Mouse (Mus musculus): ENCODE data around the gene Parp8.
"Not testable (repeated sequence)": the region's sequence is repeated elsewhere in the genome, so short reads cannot be mapped to it uniquely, and the experiment has no call there.

Gene Parp8

GRCm38 (mm10) chr13:116958776-116959589 is 66.4 kb downstream of the Parp8 start:
- no peak for DNase-seq

- no peak for DNase-seq
Observed at GRCm38 (mm10) chr13:116957577-116957976, 67.8 kb downstream of the Parp8 start.

GRCm38 (mm10) chr13:116951336-116951735 is 74.0 kb downstream of the Parp8 start:
- no peak for DNase-seq

GRCm38 (mm10) chr13:116949527-116949926 is 75.8 kb downstream of the Parp8 start:
- DNase-seq, result no peak

- DNase-seq, result no peak
Observed at GRCm38 (mm10) chr13:116949056-116949455, 76.3 kb downstream of the Parp8 start.

- no peak for DNase-seq
Observed at GRCm38 (mm10) chr13:116948299-116948659, 77.1 kb downstream of the Parp8 start.

- DNase-seq, result no peak
Observed at GRCm38 (mm10) chr13:116947611-116948298, 77.6 kb downstream of the Parp8 start.

GRCm38 (mm10) chr13:116946566-116946965 is 78.8 kb downstream of the Parp8 start:
- DNase-seq, result no peak

- DNase-seq, result no peak
Observed at GRCm38 (mm10) chr13:116941280-116942015, 83.9 kb downstream of the Parp8 start.

GRCm38 (mm10) chr13:116940761-116941160 is 84.6 kb downstream of the Parp8 start:
- DNase-seq, result no peak

GRCm38 (mm10) chr13:116937019-116937418 is 88.3 kb downstream of the Parp8 start:
- not testable (repeated sequence) for DNase-seq

GRCm38 (mm10) chr13:116917387-116917930 is 107.9 kb downstream of the Parp8 start:
- DNase-seq, result no peak

GRCm38 (mm10) chr13:116908284-116908683 is 117.1 kb downstream of the Parp8 start:
- no peak for DNase-seq

- no peak for DNase-seq
Observed at GRCm38 (mm10) chr13:116903394-116903793, 121.9 kb downstream of the Parp8 start.

- DNase-seq, result no peak
Observed at GRCm38 (mm10) chr13:116898395-116898794, 126.9 kb downstream of the Parp8 start.

- no peak for DNase-seq
Observed at GRCm38 (mm10) chr13:116897711-116898110, 127.6 kb downstream of the Parp8 start.

GRCm38 (mm10) chr13:116884422-116884942 is 140.9 kb downstream of the Parp8 start:
- DNase-seq, result no peak

- no peak for DNase-seq
Observed at GRCm38 (mm10) chr13:116882226-116882625, 143.1 kb downstream of the Parp8 start.

GRCm38 (mm10) chr13:116879580-116880192 is 145.7 kb downstream of the Parp8 start:
- DNase-seq, result no peak

- DNase-seq, result no peak
Observed at GRCm38 (mm10) chr13:116870221-116870620, 155.1 kb downstream of the Parp8 start.

GRCm38 (mm10) chr13:116843937-116844336 is 181.4 kb downstream of the Parp8 start:
- DNase-seq, result no peak

GRCm38 (mm10) chr13:116830984-116831383 is 194.4 kb downstream of the Parp8 start:
- DNase-seq, result no peak

Measured in cerebellum, postnatal 25 days (tissue).